Mouse (Mus musculus) kidney, postnatal 36 days (tissue): ENCODE data around the gene Asrgl1.
"Not testable (repeated sequence)": the region's sequence is repeated elsewhere in the genome, so short reads cannot be mapped to it uniquely, and the experiment has no call there.

Source experiments
- DNase-seq, 2 experiments: peaks; one replicate each; pipeline ENCODE4 v3.0.0; 2021 to 2022; ENCODE audit warnings: mixed read lengths in 2 of 2

Gene Asrgl1

DNA sequence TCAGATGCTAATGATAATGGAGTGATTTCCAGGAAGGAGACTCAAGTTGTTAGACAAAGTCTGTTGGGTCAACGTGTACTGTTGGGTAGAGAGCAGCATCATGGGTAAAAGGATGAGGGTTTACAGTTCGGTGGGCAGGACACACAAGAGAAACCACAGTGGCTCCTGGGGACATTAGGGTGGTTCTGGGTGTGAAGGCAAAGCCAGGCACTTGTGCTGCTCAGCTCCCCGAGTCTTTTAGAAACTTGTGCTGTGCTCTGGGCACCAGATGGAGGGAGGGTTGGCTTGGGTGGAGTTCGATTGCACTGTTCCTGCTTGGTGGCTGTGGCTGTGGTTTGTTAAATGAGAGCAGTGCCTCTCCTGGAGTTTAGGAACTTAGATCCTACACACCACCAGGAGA lies 31.4 kb downstream of the Asrgl1 start:
- no peak for DNase-seq

DNA sequence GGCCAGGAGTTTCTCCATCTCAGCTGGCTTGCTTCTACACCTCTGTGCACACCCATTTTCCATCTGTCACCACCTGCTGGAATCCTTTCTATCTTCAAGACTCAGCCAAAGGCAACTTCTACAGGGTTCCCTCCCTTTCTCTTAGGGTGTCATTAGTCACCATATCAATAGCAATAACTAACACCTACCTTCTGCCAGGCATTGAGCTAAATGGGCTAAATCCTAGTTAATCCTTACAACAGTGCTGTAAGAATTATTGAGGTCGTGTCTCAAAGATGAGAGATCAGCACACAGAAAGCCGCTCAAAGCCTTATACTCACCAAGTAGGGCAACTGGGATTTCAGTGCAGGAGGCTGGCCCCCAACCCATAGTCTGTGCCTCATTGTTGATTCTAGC lies 34.4 kb downstream of the Asrgl1 start:
- DNase-seq: no peak

DNA sequence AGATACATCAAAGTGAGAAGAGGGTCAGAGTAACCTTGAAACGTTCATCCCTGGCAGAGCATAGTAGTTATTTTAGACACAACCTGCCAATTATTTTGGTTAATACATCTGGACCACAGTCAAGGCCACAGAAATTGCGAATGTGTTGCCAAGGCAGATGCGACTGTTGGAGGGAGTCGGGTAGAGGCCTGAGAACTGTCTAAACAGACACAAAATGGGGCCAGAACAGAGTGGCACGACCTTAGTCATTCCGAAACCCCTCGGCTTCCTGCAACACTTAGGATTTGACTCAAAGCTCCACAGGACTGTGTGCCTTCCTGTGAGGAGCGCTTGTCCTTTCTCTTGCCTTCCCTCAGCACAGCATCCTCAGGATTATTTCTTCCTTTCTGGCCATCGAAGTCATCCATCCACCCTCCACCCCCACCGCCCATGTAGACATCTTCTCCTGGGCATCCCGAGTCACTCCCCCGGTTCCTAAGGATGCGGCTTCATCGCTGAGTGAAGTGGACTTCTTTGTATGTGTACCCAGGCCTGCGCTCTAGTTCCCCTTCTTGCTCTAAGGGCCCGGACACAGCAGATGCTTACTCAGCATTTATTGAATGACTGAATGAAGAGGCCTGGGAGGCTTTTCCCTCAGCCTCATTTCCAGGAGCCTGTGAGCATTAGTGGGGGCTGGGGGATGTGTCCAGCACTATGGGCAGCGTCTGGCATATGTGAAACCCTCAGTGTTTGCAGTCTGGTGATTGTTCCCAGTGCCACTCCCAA lies 35.0 kb downstream of the Asrgl1 start:
- no peak for DNase-seq

DNA sequence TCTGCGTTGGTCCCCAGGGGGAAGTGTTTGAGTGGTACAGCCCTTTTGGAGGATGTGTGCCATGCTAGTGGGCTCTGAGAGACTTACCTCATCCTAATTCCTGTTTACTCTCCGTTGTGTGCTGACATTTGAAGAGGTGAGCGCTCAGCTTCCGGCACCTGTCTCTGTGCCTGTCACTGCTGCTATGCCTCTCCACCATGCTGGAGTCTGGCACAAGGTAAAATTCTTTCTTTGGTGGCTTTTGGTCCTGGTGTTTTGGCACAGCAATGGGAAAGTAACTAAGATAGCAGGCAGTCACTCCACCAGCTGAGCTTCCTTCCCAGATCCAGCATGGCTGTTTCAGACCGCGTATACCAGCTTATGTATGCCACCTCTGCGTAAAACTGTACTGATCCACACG lies 35.7 kb downstream of the Asrgl1 start:
- DNase-seq: no peak

DNA sequence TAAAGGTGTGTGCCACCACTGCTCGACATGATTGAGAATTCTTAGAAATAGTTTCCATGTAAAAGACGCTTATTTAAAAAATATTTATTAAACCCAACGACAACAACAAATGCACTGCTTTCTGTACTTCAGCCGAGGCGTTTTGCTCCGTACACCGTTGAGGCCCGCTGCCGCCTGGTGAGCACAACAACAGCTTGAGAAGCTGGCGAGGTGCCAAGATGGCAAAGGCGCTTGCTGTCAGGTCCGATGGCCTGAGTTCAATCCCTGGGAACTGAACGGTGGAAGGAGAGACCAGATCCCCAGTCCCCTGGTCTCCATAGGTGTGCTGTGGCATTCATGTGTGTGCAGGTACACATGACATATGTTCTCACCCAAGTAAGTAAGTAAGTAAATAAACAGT lies 38.0 kb downstream of the Asrgl1 start:
- no peak for DNase-seq

DNA sequence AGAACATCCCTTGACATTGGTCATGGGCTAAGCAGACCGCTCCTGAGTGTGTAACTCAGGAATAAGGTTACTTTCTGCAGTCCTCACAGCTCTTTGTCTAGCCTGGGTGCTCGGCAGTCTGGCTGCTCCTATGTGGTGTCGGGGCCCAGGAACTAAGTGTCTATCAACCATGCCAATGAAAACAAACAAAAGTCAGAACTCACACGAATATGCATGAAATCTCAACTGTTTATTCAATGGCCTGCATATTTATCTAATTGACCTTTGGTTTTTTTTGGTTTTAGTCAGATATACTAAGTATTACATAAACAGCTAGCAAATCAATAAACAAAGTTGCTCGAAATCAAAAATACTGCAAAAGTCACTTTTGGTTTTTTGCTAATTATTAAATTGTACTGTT lies 40.3 kb downstream of the Asrgl1 start:
- no peak for DNase-seq

DNA sequence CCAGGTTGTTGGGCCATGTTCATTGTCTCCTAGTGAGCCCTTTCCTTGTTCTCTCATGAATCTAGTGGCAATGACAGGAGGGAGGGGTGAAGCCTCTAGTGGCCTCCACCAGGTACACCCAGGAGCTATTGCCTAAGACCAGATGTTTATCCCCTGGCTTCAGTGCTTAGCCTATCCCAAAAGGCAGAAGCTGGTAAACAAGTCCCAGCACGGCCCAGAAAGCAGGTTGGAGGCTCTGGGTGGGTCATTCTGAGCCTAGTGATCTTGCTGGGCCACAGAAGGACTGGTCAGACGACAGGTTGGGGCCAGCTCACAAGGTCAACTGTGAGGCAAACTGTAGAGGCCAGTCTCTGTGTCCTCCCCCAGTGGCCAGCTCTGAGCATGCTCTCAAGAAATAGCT lies 44.7 kb downstream of the Asrgl1 start:
- DNase-seq: no peak

DNA sequence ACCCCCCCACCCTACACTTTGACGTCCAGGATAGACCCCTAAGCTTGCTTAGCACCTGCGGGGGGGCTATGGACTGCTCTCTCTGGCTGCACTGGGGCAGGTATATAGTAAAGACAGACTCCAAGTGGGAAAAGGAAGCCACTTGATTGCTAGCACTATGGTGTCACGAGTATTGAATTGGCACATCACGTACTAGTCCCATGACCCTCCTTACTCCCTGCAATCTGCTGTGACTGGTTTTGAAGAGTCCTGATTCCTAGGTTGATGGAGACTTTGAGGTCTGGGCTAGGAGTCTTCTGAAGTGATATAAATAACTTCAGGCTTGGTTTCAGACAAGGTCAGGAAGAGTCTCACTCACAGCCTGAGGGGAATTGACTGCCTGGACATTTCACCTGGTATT lies 45.2 kb downstream of the Asrgl1 start:
- DNase-seq: no peak

DNA sequence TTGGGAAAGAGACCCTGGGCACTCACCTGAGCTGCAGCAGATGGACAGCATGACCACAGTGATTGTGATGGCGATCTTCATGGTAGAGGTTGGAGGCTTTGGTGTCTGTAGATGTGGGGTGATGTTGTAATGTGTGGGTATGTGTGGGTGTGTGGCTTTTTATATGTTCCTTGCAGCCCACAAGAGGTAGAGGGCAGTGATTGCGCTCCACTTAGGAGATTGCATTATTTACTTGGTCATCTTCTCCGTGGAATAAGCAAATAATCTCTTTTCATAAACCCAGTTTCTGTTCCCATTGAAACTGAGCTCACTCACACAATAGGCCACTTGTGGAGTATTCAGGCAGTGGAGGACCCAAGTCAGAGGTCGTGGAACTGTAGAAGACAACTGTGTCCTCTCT lies 47.6 kb downstream of the Asrgl1 start, which contains the start of gene Scgb1a1:
Gene Scgb1a1, minus strand, starts transcription at position 138 of the 400 bp plus-strand sequence.
- no peak for DNase-seq

DNA sequence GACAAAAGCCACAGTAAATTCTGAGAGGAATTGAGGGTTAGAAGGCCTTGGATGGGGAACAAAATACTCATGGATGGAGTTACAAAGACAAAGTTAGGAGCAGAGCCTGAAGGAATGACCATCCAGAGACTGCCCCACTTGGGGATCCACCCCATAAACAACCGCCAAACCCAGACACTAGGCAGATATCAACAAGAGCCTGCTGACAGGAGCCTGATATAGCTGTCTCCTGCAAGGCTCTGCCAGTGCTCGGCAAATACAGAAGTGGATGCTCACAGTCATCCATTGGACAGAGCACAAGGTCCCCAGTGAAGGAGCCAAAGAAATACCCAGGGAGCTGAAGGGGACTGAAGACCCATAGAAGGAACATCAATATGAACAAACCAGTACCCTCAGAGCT lies 51.5 kb downstream of the Asrgl1 start:
- DNase-seq: not testable (repeated sequence)

DNA sequence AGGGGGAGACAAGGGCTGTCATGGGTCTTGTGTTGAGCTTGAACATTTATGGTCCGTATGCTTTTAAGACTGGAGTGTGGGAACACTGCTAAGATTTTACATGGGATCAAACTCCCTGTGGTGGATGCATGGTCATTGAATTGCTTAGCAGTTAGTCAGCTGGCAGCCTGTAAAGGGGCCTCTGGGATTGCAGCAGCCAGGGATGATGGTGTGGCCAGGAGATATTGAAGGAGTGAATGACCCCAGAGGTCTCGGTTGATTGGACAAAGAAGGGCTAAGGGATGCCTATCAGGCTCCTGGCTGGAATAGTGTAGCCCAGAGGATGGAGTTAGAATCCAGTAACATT lies 52.5 kb downstream of the Asrgl1 start:
- no peak for DNase-seq

DNA sequence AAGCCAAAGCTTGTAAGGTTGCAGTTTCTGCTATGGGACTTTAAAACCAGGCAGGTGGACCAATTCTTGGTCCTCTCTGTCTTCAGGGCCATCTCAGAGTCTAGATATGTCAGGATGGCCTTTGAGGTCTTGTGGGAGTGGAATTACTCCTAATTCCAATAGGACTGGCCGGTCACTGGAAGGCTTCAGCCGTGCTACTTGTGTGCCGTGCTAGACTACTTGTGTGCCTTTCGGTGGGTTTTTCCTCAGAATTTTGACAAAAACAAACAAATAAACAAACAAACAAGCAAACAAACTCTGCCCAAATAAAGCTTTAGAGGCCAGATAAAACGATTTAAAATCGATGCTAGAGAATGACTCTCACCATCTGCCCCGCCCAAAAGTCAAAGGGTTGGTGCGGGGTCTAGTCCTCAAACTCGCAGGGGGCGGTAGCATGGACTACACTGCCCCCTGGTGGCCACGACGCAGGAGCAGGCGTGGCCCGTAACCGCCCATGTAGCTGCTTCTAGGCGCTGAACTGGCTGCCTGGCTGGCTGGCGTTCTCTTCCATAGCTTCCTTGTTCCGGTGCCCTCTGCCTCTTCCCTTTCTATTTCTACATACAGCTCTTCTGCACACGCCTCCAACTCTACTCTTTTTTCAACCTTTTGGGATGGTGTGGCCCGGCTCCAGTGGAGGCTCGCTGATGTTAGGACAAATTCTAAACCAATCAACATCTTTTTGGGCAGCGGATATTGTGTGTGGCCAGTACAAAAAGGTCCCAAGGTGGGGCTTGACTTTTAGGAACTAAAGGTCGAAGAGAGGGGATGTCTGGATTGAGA lies 53.0 kb downstream of the Asrgl1 start:
- DNase-seq: peak; percentile 84 to 91

DNA sequence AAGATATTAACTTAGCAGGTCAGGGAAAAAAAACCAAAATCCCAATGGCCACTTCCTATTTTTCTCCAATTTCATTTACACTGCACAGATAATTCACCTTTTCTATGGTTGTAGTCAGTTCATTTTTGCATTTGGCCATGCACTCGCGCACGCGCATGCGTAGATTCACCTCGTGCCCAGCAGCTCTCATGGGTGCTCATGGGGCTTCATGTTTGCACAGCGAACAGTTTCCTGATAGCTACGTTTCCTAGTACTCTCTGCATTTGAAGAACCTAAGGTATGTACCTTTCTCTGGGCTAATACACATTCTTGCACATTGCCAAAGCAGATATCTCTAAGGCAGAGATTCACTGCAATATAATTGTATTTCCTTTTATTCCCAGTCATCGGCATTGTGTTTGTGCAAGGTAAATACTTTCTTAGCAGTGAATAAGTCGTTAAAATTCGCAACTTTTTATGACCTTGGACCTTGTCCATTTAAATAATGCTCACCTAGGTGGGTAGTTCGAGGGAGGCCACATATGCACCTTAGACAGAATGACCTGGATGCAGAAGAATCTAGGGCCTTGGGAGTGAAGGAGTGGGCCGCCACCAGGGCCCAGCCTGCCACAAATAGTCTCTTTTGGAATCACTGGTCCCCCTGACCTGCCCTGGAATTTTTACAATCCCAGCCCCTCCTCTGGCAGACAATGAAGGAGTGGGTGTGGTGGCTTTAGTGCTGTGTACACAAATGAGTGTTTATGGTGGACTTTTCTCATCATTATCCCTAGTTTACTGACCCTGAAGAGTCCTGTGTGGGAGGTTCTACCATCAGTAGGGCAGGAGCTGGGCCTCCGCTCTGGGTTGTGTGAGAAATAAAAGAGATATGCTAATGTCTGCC lies 53.9 kb downstream of the Asrgl1 start:
- DNase-seq: no peak

DNA sequence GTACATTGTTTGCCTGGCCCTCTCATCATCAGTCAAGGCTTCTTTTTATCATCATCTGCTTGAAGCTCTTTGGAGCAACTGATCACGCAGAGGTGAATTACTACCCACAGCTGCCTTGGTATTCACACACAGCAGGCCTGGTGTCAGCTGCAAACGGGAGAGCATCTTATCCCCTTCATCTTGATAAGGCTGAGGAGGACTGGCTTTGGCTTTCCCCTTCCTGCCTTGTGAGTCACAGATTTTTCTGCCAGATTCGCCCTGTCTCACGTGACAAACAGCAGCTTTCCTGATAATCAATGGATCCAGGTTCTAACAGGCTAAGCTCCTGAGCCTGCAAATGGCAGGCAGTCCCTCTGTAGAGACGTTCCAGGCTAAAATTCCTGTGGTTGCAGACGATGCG lies 55.5 kb downstream of the Asrgl1 start:
- DNase-seq: no peak

DNA sequence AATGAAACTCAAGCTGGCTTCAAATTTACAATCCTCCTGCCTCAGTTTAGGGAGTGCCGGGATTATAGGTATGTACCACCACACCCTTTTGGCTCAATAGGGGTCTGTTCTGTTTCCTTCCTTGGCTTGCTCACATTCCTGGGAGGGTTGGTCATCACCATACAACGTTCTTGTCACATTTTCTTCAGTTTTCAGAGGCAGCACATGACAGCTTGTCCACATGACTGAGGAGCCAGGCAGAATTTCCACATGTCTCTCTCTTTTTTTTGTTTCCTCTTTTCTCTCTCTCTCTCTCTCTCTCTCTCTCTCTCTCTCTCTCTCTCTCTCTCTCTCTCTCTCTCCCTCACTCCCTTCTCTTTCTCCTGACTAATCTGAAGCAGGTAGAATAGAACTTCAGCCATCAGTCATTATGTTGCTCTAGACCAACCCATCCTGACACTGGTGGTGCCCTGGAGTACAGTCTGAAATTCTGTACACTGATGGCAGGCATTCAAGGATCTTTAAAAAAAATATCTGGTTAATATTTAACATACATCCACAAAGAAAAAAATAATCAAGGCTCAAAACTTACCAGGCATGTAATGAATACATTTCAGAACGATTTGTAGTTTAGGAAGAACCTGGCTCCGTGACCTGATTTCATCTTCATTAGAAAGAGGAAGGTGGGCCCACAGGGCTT lies 58.3 kb downstream of the Asrgl1 start:
- peak in 1 of 2 experiments; percentile 18 for DNase-seq

DNA sequence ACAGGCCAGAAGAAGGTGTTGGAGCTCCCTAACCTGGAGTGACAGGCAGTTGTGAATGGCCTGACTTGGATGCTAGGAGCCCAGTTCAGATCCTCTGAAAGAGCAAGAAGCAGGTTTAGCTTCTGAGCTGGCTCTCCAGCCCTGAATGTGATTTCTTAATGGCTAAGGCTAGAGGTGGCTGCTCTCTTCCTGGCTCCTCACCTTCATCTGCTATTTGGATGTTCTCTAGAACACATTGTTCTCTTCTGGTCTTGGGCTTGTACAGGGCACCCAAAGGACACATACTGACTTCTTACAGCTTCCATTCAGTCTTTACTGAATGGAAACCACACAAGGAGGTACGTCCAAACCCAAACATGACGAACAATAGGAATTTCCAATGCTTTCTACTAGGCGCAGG lies 59.4 kb downstream of the Asrgl1 start:
- no peak for DNase-seq

DNA sequence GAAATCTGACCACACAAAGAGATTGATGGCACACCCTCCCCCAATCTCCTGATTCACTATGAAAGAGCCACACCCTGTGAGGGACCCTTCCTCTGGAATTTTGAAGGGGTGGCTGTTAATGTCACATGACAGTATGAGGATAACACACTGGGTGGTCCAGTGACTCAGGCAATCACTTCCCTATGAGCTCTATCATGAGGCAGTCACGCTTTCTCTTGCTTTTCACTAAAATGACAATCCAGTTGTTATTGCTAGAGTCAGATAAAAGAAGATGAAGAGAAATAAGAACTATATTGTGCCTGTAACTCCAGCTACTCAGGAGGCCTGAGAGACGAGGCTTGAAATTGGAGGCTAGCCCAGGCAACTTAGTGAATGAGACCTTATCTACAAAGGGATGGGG lies 59.9 kb downstream of the Asrgl1 start:
- DNase-seq: no peak

DNA sequence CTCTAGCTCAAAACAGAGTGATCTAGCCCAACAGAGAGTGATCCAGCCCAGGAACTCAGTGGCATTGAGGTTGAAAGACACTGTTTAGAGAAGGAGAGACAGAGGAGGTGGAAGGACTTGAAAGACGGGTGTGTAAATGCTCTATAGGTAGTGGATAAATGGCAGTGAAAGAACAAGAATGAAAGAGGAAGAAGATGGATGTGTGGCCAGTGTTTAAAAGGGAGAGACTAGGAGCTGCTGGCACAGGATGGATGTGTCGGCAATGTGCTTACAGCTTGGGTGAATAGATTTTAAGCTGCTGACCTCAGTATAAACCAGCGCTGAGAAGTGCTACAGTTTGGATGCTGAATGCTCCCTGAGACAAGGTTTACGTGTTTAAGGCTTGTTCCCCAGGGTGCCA lies 61.0 kb downstream of the Asrgl1 start:
- DNase-seq: no peak

DNA sequence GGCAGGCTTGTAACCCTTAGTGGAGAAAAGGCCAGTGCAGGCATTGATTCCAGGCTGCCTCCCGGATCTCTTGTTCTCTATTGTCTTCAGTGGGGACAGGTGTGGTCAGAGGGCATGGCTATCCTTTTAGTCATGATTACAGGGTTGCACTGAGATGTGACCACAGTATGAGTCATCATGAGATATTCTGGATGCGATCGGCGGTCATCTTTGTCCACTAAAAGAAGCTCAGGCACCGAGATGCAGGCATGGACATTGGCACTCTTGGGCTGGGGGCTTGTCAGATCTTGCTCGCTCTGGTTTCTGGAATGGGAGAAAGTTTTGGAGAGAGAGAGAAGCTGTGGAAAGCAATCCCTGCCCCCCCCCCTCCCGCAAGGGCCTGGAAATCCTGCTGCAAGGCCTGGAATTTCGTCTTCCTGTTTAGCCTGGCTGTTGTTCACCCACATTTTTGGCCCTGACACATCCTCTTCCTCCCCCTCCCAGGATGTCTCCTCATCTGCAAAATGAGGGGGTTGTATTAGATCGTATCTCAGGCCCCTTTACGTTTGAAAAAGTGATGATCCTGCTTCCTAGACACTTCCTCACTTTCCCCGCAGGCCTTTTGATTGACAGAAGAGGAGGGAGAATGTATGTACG lies 61.5 kb downstream of the Asrgl1 start:
- peak; percentile 28 to 50 for DNase-seq

DNA sequence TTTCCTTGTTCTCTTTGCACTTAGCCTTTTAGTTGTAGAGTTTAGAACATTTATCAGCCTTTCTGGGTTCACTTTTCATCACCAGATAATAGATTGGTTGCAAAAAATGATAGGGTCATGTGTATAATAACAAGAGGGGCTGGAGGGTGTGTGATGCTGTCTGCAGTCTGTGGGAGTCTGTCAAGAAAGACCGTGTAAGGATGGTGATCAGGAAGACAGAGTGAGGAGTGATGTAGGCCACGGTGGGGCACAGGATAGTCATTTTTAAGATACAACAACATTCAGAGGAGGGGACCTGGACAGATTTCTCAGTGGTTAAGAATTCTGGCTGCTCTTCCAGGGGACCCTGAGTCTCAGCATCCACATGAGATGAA lies 63.3 kb downstream of the Asrgl1 start:
- peak in 1 of 2 experiments; percentile 8 for DNase-seq

DNA sequence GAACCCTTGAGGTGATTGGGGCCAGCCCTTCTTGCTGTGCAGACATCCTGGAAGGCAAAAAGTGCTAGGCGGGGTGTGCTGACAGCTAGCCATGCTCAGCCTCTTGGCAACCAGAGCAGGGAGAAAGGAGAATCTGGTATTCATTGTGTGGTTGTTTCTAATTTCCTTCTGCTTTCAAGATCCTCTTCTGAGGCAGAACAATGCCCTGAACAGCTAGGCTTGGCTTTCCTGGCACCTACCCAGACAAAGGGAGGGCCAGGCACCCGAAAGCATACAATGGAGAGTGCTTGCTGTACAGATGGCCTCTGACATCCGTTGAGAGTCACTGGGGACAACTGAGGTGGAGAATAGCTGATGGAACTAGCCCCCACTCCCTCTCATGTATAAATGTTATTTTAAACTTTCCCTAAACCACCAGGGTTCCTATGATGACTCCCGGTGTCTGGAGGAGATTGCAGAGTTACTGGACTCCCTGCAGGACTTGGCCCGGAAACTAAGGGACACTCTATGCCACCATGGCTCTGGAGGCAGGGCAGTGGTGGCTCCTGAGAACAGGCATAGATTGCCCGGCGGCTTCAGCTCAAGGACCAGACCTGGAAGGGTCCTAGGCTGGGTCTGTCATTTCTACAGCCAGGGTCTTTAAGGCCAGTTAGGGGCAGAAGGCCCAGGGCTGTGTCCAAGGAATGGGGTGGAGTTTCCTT lies 63.8 kb downstream of the Asrgl1 start:
- DNase-seq: peak; percentile 74 to 75

DNA sequence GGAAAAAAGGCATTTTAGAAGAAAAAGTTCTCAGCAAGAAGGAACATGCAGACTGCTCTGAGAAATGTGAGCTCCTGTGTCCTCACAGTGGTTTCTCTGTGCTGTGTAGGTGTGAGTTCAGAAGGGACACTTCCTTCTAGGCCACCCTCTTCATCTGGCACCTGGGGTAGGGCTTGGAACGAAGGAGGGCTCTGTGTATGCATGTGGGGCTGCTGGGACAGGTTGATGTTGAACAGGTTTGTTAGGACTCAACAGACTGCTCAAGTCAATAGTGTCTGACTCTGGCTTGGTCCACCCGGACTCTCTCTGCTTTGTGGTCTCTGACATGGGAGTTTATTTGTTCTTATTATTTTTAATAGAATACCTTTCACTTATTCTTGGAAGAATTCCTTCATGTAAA lies 65.1 kb downstream of the Asrgl1 start:
- DNase-seq: no peak
